Mouse (Mus musculus) neural tube, embryonic 10.5 days (tissue): ENCODE data around the gene Gm21761.
"Not testable (repeated sequence)": the region's sequence is repeated elsewhere in the genome, so short reads cannot be mapped to it uniquely, and the experiment has no call there.

Experiments
- DNase-seq: peaks from one replicate; pipeline ENCODE4 v3.0.0-alpha.2; 2017; ENCODE audit warnings: low spot score; ENCODE audit errors: extremely low spot score

The Gm21761 gene

GRCm38 (mm10) chr13:119929172-119929571, at the start of gene Gm21761:
Gene Gm21761, minus strand, starts transcription at chr13:119929272.
- DNase-seq, result not testable (repeated sequence)

GRCm38 (mm10) chr13:119969163-119969562, 40.1 kb upstream of the Gm21761 start:
- DNase-seq, result not testable (repeated sequence)

- not testable (repeated sequence) for DNase-seq
Observed at GRCm38 (mm10) chr13:119968193-119968592, 39.1 kb upstream of the Gm21761 start.

GRCm38 (mm10) chr13:119965968-119966367, 36.9 kb upstream of the Gm21761 start:
- DNase-seq, result peak; percentile 24

GRCm38 (mm10) chr13:119965302-119965952, 36.4 kb upstream of the Gm21761 start:
- not testable (repeated sequence) for DNase-seq

DNA sequence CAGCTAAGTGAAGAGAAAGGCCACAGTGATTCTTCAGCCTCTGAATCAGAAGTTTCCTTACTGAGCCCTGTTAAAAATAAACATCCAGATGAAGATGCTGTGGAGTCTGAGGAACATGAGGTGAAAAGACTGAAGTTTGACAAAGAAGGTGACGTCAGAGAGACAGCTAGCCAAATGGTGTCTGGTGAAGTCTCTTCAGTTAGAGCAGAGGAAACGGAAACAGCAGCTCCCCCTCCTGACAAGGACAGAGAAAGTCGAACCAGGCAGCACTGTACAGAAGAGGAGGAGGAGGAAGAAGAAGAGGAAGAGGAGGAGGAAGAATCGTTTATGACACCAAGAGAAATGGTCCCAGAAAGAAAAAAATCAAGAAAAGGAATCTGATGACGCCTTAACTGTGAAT, 33.8 kb upstream of the Gm21761 start:
- DNase-seq, result not testable (repeated sequence)

- DNase-seq, result not testable (repeated sequence)
Observed at GRCm38 (mm10) chr13:119955567-119955966, 26.5 kb upstream of the Gm21761 start.

DNA sequence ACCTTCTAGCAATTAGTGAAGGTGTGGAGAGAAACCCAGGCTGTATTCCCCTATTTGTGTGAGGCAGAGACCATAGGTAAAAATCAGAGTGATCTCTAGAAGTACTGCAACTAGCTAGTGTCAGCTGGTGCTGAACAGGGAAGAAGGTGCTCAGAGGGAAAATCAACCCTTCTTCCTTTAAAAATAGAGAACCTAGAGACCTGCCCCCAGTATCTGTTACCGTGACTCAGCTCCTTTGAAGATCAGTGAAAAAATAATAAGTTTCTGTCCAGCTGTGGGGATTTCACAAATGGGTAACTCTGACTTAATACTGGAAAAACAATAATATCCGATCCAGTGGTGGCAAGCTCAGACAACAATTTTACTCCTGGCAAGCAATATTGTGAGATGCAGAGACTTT, 26.0 kb upstream of the Gm21761 start:
- not testable (repeated sequence) for DNase-seq

GRCm38 (mm10) chr13:119950706-119951105, 21.6 kb upstream of the Gm21761 start, which contains the start of gene B020031M17Rik:
Gene B020031M17Rik, minus strand, starts transcription at chr13:119950806.
- DNase-seq, result not testable (repeated sequence)

GRCm38 (mm10) chr13:119924597-119925340, 4.3 kb downstream of the Gm21761 start:
- not testable (repeated sequence) for DNase-seq

DNA sequence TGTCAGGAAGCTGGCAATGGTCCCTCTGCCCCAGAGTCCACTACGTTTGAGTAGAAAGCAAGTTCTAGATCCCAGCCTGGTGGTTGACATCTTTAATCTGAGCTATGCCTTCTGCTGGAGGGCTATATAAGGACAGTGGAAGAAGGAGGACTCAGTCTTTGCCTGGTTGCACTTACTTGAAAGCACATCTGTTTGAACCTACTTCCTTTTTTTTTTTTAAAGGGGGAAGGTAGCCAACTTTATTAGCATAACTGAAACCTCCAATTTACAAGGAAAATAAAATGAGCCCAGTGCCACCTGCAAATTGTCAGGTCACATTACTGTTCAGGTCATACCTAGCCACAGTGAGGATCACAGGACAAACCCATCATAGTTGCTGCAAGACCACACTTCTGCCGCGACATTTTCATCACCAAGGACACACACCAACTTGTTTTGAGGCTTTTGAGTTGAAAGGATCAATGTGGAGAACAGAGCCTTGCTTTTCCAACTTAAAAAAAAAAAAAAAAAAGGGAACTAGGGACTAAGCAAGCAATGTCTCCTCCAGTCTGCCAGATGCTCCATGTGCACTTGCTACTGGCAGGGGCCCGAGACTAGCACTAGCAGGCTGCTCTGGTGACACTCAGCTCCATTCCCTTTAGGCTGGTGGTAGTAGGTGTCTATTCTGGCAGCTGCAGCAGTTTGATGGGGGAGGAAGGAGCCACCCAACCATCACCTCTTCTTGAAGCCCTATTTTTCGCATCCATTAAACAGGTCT, 11.9 kb downstream of the Gm21761 start:
- not testable (repeated sequence) for DNase-seq

- not testable (repeated sequence) for DNase-seq
Observed at GRCm38 (mm10) chr13:119916449-119916848, 12.6 kb downstream of the Gm21761 start.

DNA sequence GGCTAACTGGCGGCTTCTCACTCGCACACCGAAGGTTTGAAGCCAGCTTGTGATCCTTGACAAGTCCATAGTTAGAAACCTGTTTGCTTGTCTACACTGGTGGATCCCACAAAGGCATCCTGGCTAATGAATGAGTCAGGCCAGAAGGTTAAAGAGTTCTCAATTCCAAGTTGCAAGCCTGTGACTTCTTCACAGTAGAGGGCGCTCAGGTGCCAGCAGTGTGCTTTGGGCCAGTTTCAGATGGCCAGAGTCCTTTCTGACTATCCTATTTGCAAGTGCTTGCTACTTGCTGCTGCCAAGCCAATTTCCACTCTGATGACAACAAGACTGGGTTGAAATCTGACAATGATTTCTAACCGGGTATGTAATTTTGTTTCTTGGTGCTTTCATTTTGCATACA, 30.5 kb downstream of the Gm21761 start:
- DNase-seq, result not testable (repeated sequence)

- DNase-seq, result not testable (repeated sequence)
Observed at GRCm38 (mm10) chr13:119894685-119895084, 34.4 kb downstream of the Gm21761 start, which contains the start of gene Tcstv1. Gene Tcstv1, minus strand, starts transcription at chr13:119894785.

GRCm38 (mm10) chr13:119886896-119887295, 42.2 kb downstream of the Gm21761 start:
- not testable (repeated sequence) for DNase-seq

- not testable (repeated sequence) for DNase-seq
Observed at GRCm38 (mm10) chr13:119864395-119864999, 64.6 kb downstream of the Gm21761 start.

- DNase-seq, result not testable (repeated sequence)
Observed at GRCm38 (mm10) chr13:119862399-119862798, 66.7 kb downstream of the Gm21761 start.
